Mouse (Mus musculus) midbrain, postnatal 0 days (tissue): ENCODE results near the gene Mthfr. TPM values are rescaled to one million over a fixed set of nuclear protein-coding genes. Genes with fewer than 3 reads are reported as not detected.

Experiments used
- ATAC-seq: fragments of 200-750 bp; cut with Nextera tagmentation; 2 replicates; pipeline ENCODE4 v1.8.0; 2017; ENCODE audit warnings: moderate number of reproducible peaks, mild to moderate bottlenecking, moderate TSS enrichment, moderate library complexity; ENCODE audit not compliant: low FRiP score
- DNase-seq: peaks from one replicate; pipeline ENCODE4 v3.0.0-alpha.2; 2015; ENCODE audit warnings: low spot score
- H3K27ac ChIP-seq: fragments of 300-500 bp; sonication (generic); 2 replicates; pipeline ENCODE4 v1.5.1; 2014; ENCODE audit warnings: low read depth, mild to moderate bottlenecking, low read length, mixed read lengths
- H3K27me3 ChIP-seq: fragments of 300-500 bp; sonication (generic); 2 replicates; pipeline ENCODE4 v1.6.1; 2014; ENCODE audit warnings: low read length, control low read depth, mixed read lengths; ENCODE audit not compliant: insufficient read depth
- H3K36me3 ChIP-seq: fragments of 300-500 bp; sonication (generic); 2 replicates; pipeline ENCODE4 v1.6.1; 2014; ENCODE audit warnings: low read length, control low read depth, mixed read lengths; ENCODE audit not compliant: insufficient read depth
- H3K4me1 ChIP-seq: fragments of 300-500 bp; sonication (generic); 2 replicates; pipeline ENCODE4 v1.6.1; 2014; ENCODE audit warnings: mild to moderate bottlenecking, control low read depth, antibody characterized with exemption, low read length, mixed read lengths; ENCODE audit not compliant: insufficient read depth
- H3K4me2 ChIP-seq: fragments of 300-500 bp; sonication (generic); 2 replicates; pipeline ENCODE4 v1.6.1; 2014; ENCODE audit warnings: low read depth, mild to moderate bottlenecking, low read length, mixed read lengths; ENCODE audit not compliant: poor library complexity, severe bottlenecking
- H3K4me3 ChIP-seq: fragments of 300-500 bp; sonication (generic); 2 replicates; pipeline ENCODE4 v1.5.1; 2014; ENCODE audit warnings: low read depth, mild to moderate bottlenecking, low read length, moderate library complexity
- H3K9ac ChIP-seq: fragments of 300-500 bp; sonication (generic); replicated peaks from 2 replicates; pipeline ENCODE4 v1.6.1; 2014; ENCODE audit warnings: mild to moderate bottlenecking, low read length, moderate library complexity, mixed read lengths; ENCODE audit not compliant: poor library complexity, severe bottlenecking
- H3K9me3 ChIP-seq: fragments of 300-500 bp; sonication (generic); 2 replicates; pipeline ENCODE4 v1.6.1; 2016; ENCODE audit warnings: low read length, control low read depth
- CTCF ChIP-seq: IDR thresholded peaks from 2 replicates; pipeline ENCODE4 v1.5.1; 2016; ENCODE audit warnings: antibody characterized with exemption, mild to moderate bottlenecking
- WGBS: fragments of 180-500 bp; shearing (Covaris S2); extraction: QIAGEN DNeasy Blood & Tissue Kit; methylation state at CpG from one replicate; pipeline ENCODE4 v1.1.7; 2014; 5-methylcytosine and 5-hydroxymethylcytosine counted together
- polyA plus RNA-seq: library from polyadenylated mRNA; unstranded; fragments of >200 nt; fragmentation: Nextera tagmentation; extraction: Ambion mirVana; gene quantifications from 2 replicates; pipeline ENCODE4 v1.2.1, GENCODE M21; 2015
- total RNA-seq: library from RNA; depleted of rRNA; stranded (reverse); fragments of >200 nt; gene quantifications from 2 replicates; pipeline ENCODE4 v1.2.3, GENCODE M21; 2014

Mthfr gene
- total and polyA plus RNA-seq, 2 experiments from 2014 or later = 10.1 to 51.1 TPM

- Histone ChIP-seq H3K4me1 (peaks cover 5% of the 10 kb centered on the region; the same call in 1 of the 2 replicates), H3K27me3 (no peaks in the 10 kb centered on the region), H3K27ac (peak overlapping the region; percentile 18; the same call in 1 of the 2 replicates), H3K4me2 (no peak overlapping the region), H3K4me3 (no peak overlapping the region), H3K9ac (0 out of 2 replicates have a peak overlapping the region, but pooled peaks have one; percentile 2), H3K9me3 (no peaks in the 10 kb centered on the region), H3K36me3 (peaks cover 36% of the 10 kb centered on the region)
- TF ChIP-seq CTCF = no peak
- ATAC-seq (no peak), DNase-seq (no peak)
- WGBS = 42% methylated on average over 8 of the region's 8 CpGs
Observed at GRCm38 (mm10) chr4:148001866-148002265, 37.0 kb upstream of the Mthfr start.

DNA sequence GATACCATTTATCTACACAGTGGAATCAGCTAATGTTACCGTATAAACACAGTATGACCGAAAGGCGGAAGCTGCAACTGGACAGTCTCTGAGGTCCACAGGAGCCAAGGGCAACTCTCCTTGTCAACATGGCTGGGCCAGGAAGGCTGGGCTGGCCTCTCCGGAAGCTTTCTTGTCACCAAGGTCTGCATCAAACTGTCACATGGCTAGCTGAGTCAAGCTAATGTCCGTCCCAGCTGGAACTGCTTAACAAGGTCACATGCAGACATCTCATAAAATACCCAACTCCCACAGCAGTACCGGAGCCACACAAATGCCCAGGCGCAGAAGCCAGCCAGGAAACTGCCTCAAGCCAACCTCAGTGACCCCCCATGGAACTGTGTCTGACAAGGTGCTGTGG, 34.5 kb upstream of the Mthfr start:
- H3K9me3 ChIP-seq = no peaks in the 10 kb centered on the region
- H3K4me2 ChIP-seq = no peak overlapping the region
- DNase-seq (no peak), ATAC-seq (no peak)
- H3K27ac ChIP-seq = no peak overlapping the region
- TF ChIP-seq CTCF = no peak
- WGBS = 92% methylated on average over 7 of the region's 7 CpGs
- peaks cover 5% of the 10 kb centered on the region; the same call in 1 of the 2 replicates for H3K4me1 ChIP-seq
- no peak overlapping the region for H3K9ac ChIP-seq
- H3K36me3 ChIP-seq = peaks cover 60% of the 10 kb centered on the region
- H3K4me3 ChIP-seq = no peak overlapping the region
- no peaks in the 10 kb centered on the region for H3K27me3 ChIP-seq

- peak; percentile 76 for TF ChIP-seq CTCF
- no peak for ATAC-seq
- no peaks in the 10 kb centered on the region for H3K9me3 ChIP-seq
- H3K4me2 ChIP-seq = no peak overlapping the region
- DNase-seq = peak; percentile 47
- no peak overlapping the region for H3K27ac ChIP-seq
- whole genome bisulfite sequencing = 75% methylated on average over 4 of the region's 4 CpGs
- peaks cover 97% of the 10 kb centered on the region for H3K36me3 ChIP-seq
- H3K27me3 ChIP-seq = no peaks in the 10 kb centered on the region
- no peak overlapping the region for H3K9ac ChIP-seq
- H3K4me1 ChIP-seq = no peaks in the 10 kb centered on the region
- H3K4me3 ChIP-seq = no peak overlapping the region
Observed at GRCm38 (mm10) chr4:148008412-148008811, 30.5 kb upstream of the Mthfr start.

GRCm38 (mm10) chr4:148009641-148010040, 29.2 kb upstream of the Mthfr start:
- H3K9me3 ChIP-seq = no peaks in the 10 kb centered on the region
- ATAC-seq (no peak), DNase-seq (no peak)
- H3K4me1 ChIP-seq = no peaks in the 10 kb centered on the region
- no peak overlapping the region for H3K9ac ChIP-seq
- H3K27ac ChIP-seq = no peak overlapping the region
- peaks cover 98% of the 10 kb centered on the region for H3K36me3 ChIP-seq
- no peak overlapping the region for H3K4me2 ChIP-seq
- H3K4me3 ChIP-seq = no peak overlapping the region
- no peak for TF ChIP-seq CTCF
- WGBS = 93% methylated on average over 2 of the region's 2 CpGs
- H3K27me3 ChIP-seq = no peaks in the 10 kb centered on the region

DNA sequence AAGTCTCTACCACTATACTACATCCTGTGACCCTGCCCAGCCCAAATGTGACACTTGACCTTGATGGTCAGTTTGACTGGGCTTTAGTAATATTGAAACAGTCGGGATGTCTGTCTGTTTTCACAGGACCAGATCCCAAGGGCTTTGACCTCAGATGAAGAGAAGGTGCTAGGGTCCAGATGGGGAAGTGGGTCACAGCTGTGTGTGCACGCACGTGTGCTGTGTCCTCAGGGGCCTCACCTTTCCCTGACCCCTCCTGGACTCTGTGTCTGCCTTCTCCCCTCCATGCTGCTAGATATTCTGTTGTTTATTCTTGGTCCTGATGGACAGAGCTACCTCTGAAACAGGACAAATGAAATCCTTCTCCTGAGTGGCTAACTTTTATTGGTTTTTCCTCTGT, 27.5 kb upstream of the Mthfr start:
- no peaks in the 10 kb centered on the region for H3K4me1 ChIP-seq
- ATAC-seq = no peak
- WGBS = 75% methylated on average over 3 of the region's 3 CpGs
- peaks cover 99% of the 10 kb centered on the region for H3K36me3 ChIP-seq
- no peaks in the 10 kb centered on the region for H3K9me3 ChIP-seq
- H3K4me2 ChIP-seq = no peak overlapping the region
- no peak overlapping the region for H3K27ac ChIP-seq
- no peak overlapping the region for H3K9ac ChIP-seq
- no peak overlapping the region for H3K4me3 ChIP-seq
- no peaks in the 10 kb centered on the region for H3K27me3 ChIP-seq
- no peak for DNase-seq
- TF ChIP-seq CTCF = no peak

- no peak for ATAC-seq
Observed at GRCm38 (mm10) chr4:148012216-148012615, 26.7 kb upstream of the Mthfr start.

More at GRCm38 (mm10) chr4:148012216-148012615, 26.7 kb upstream of the Mthfr start:
- WGBS = 97% methylated on average over 4 of the region's 4 CpGs
- peaks cover 99% of the 10 kb centered on the region for H3K36me3 ChIP-seq
- H3K9ac ChIP-seq = no peak overlapping the region
- no peak overlapping the region for H3K4me2 ChIP-seq
- no peak for DNase-seq
- H3K4me1 ChIP-seq = no peaks in the 10 kb centered on the region
- no peak overlapping the region for H3K27ac ChIP-seq
- no peaks in the 10 kb centered on the region for H3K9me3 ChIP-seq
- H3K4me3 ChIP-seq = no peak overlapping the region
- H3K27me3 ChIP-seq = no peaks in the 10 kb centered on the region
- no peak for TF ChIP-seq CTCF
